Mouse (Mus musculus): ENCODE data around the gene Tbc1d2b. TPM values are rescaled to one million over a fixed set of nuclear protein-coding genes. Genes with fewer than 3 reads are reported as not detected.
A peak's percentile ranks its signal among the peaks of the same experiment; 100 is the strongest.

Tbc1d2b gene
- polyA plus RNA-seq, 1 experiment from 2014 or later, result 6.7 TPM

GRCm38 (mm10) chr9:90242855-90243254 lies 27.7 kb downstream of the Tbc1d2b start:
- 75% methylated on average over 7 of the region's 7 CpGs for WGBS (ENCODE audit: insufficient replicate concordance)
- Histone ChIP-seq H3K9me3 (replicated peaks; ENCODE audit: control insufficient read depth, low read length) (no peaks in the 10 kb centered on the region), H3K4me2 (no peak overlapping the region), H3K9ac (ENCODE audit: low read depth, low read length) (no peak overlapping the region), H3K27ac (ENCODE audit: low read depth, low read length) (no peak overlapping the region), H3K36me3 (ENCODE audit: control insufficient read depth, insufficient read depth, low read length) (no peaks in the 10 kb centered on the region), H3K4me3 (ENCODE audit: low read depth, low read length) (no peak overlapping the region), H3K27me3 (ENCODE audit: control insufficient read depth, insufficient read depth, low read length) (no peaks in the 10 kb centered on the region), H3K4me1 (ENCODE audit: control insufficient read depth, insufficient read depth, low read length) (peaks cover 24% of the 10 kb centered on the region)
- no peak for ATAC-seq (replicated peaks; ENCODE audit: insufficient number of reproducible peaks, low FRiP score, low TSS enrichment)

- no peaks in the 10 kb centered on the region for H3K9me3 ChIP-seq (replicated peaks; ENCODE audit: control insufficient read depth, low read length)
- no peak overlapping the region for H3K4me2 ChIP-seq
- H3K9ac ChIP-seq (ENCODE audit: low read depth, low read length), result no peak overlapping the region
- H3K27ac ChIP-seq (ENCODE audit: low read depth, low read length), result no peak overlapping the region
- ATAC-seq (replicated peaks; ENCODE audit: insufficient number of reproducible peaks, low FRiP score, low TSS enrichment), result no peak
- 80% methylated on average over 6 of the region's 6 CpGs for WGBS (ENCODE audit: insufficient replicate concordance)
- H3K4me3 ChIP-seq (ENCODE audit: low read depth, low read length), result no peak overlapping the region
- H3K27me3 ChIP-seq (ENCODE audit: control insufficient read depth, insufficient read depth, low read length), result no peaks in the 10 kb centered on the region
- H3K4me1 ChIP-seq (ENCODE audit: control insufficient read depth, insufficient read depth, low read length), result peaks cover 25% of the 10 kb centered on the region
- H3K36me3 ChIP-seq (ENCODE audit: control insufficient read depth, insufficient read depth, low read length), result no peaks in the 10 kb centered on the region
Observed at GRCm38 (mm10) chr9:90242291-90242690, 28.3 kb downstream of the Tbc1d2b start.

GRCm38 (mm10) chr9:90241618-90242017 lies 29.0 kb downstream of the Tbc1d2b start:
- Histone ChIP-seq H3K36me3 (ENCODE audit: control insufficient read depth, insufficient read depth, low read length) (no peaks in the 10 kb centered on the region), H3K4me3 (ENCODE audit: low read depth, low read length) (no peak overlapping the region), H3K4me2 (no peak overlapping the region), H3K27me3 (ENCODE audit: control insufficient read depth, insufficient read depth, low read length) (no peaks in the 10 kb centered on the region), H3K9ac (ENCODE audit: low read depth, low read length) (no peak overlapping the region), H3K4me1 (ENCODE audit: control insufficient read depth, insufficient read depth, low read length) (peaks cover 22% of the 10 kb centered on the region), H3K9me3 (replicated peaks; ENCODE audit: control insufficient read depth, low read length) (no peaks in the 10 kb centered on the region), H3K27ac (ENCODE audit: low read depth, low read length) (no peak overlapping the region)
- WGBS (ENCODE audit: insufficient replicate concordance), result 63% methylated on average over 7 of the region's 7 CpGs
- ATAC-seq (replicated peaks; ENCODE audit: insufficient number of reproducible peaks, low FRiP score, low TSS enrichment), result no peak

GRCm38 (mm10) chr9:90241041-90241440 lies 29.6 kb downstream of the Tbc1d2b start:
- no peaks in the 10 kb centered on the region for H3K9me3 ChIP-seq (replicated peaks; ENCODE audit: control insufficient read depth, low read length)
- H3K27me3 ChIP-seq (ENCODE audit: control insufficient read depth, insufficient read depth, low read length), result no peaks in the 10 kb centered on the region
- H3K4me3 ChIP-seq (ENCODE audit: low read depth, low read length), result no peak overlapping the region
- no peak overlapping the region for H3K4me2 ChIP-seq
- no peaks in the 10 kb centered on the region for H3K36me3 ChIP-seq (ENCODE audit: control insufficient read depth, insufficient read depth, low read length)
- H3K9ac ChIP-seq (ENCODE audit: low read depth, low read length), result no peak overlapping the region
- H3K27ac ChIP-seq (ENCODE audit: low read depth, low read length), result no peak overlapping the region
- H3K4me1 ChIP-seq (ENCODE audit: control insufficient read depth, insufficient read depth, low read length), result peaks cover 22% of the 10 kb centered on the region
- no peak for ATAC-seq (replicated peaks; ENCODE audit: insufficient number of reproducible peaks, low FRiP score, low TSS enrichment)
- WGBS (ENCODE audit: insufficient replicate concordance), result 82% methylated on average over 6 of the region's 6 CpGs

- Histone ChIP-seq H3K36me3 (ENCODE audit: control insufficient read depth, insufficient read depth, low read length) (no peaks in the 10 kb centered on the region), H3K4me2 (no peak overlapping the region), H3K27me3 (ENCODE audit: control insufficient read depth, insufficient read depth, low read length) (no peaks in the 10 kb centered on the region), H3K9me3 (replicated peaks; ENCODE audit: control insufficient read depth, low read length) (no peaks in the 10 kb centered on the region), H3K9ac (ENCODE audit: low read depth, low read length) (no peak overlapping the region), H3K27ac (ENCODE audit: low read depth, low read length) (no peak overlapping the region), H3K4me1 (ENCODE audit: control insufficient read depth, insufficient read depth, low read length) (peaks cover 19% of the 10 kb centered on the region), H3K4me3 (ENCODE audit: low read depth, low read length) (no peak overlapping the region)
- no peak for ATAC-seq (replicated peaks; ENCODE audit: insufficient number of reproducible peaks, low FRiP score, low TSS enrichment)
- WGBS (ENCODE audit: insufficient replicate concordance), result 78% methylated on average over 4 of the region's 4 CpGs
Observed at GRCm38 (mm10) chr9:90240560-90240959, 30.0 kb downstream of the Tbc1d2b start.

- ATAC-seq (replicated peaks; ENCODE audit: insufficient number of reproducible peaks, low FRiP score, low TSS enrichment), result peak; percentile 86
- Histone ChIP-seq H3K4me3 (ENCODE audit: low read depth, low read length) (no peak overlapping the region), H3K9me3 (replicated peaks; ENCODE audit: control insufficient read depth, low read length) (no peaks in the 10 kb centered on the region), H3K27ac (ENCODE audit: low read depth, low read length) (peak overlapping the region; percentile 79), H3K36me3 (ENCODE audit: control insufficient read depth, insufficient read depth, low read length) (no peaks in the 10 kb centered on the region), H3K4me1 (ENCODE audit: control insufficient read depth, insufficient read depth, low read length) (peaks cover 16% of the 10 kb centered on the region), H3K27me3 (ENCODE audit: control insufficient read depth, insufficient read depth, low read length) (no peaks in the 10 kb centered on the region), H3K4me2 (no peak overlapping the region; the same call in 1 of the 2 replicates), H3K9ac (ENCODE audit: low read depth, low read length) (peak overlapping the region; percentile 36; the same call in 1 of the 2 replicates)
- 65% methylated on average over 9 of the region's 9 CpGs for WGBS (ENCODE audit: insufficient replicate concordance)
Observed at GRCm38 (mm10) chr9:90237232-90238062, 33.2 kb downstream of the Tbc1d2b start.

GRCm38 (mm10) chr9:90236817-90237216 lies 33.8 kb downstream of the Tbc1d2b start:
- H3K36me3 ChIP-seq (ENCODE audit: control insufficient read depth, insufficient read depth, low read length), result no peaks in the 10 kb centered on the region
- H3K27me3 ChIP-seq (ENCODE audit: control insufficient read depth, insufficient read depth, low read length), result no peaks in the 10 kb centered on the region
- H3K4me3 ChIP-seq (ENCODE audit: low read depth, low read length), result no peak overlapping the region
- no peak overlapping the region for H3K9ac ChIP-seq (ENCODE audit: low read depth, low read length)
- no peak overlapping the region for H3K27ac ChIP-seq (ENCODE audit: low read depth, low read length)
- no peaks in the 10 kb centered on the region for H3K9me3 ChIP-seq (replicated peaks; ENCODE audit: control insufficient read depth, low read length)
- ATAC-seq (replicated peaks; ENCODE audit: insufficient number of reproducible peaks, low FRiP score, low TSS enrichment), result no peak
- no peak overlapping the region for H3K4me2 ChIP-seq
- 86% methylated on average over 5 of the region's 5 CpGs for WGBS (ENCODE audit: insufficient replicate concordance)
- peaks cover 15% of the 10 kb centered on the region for H3K4me1 ChIP-seq (ENCODE audit: control insufficient read depth, insufficient read depth, low read length)

- Histone ChIP-seq H3K4me1 (ENCODE audit: control insufficient read depth, insufficient read depth, low read length) (peaks cover 15% of the 10 kb centered on the region), H3K36me3 (ENCODE audit: control insufficient read depth, insufficient read depth, low read length) (no peaks in the 10 kb centered on the region), H3K27me3 (ENCODE audit: control insufficient read depth, insufficient read depth, low read length) (no peaks in the 10 kb centered on the region), H3K27ac (ENCODE audit: low read depth, low read length) (no peak overlapping the region), H3K4me2 (no peak overlapping the region), H3K4me3 (ENCODE audit: low read depth, low read length) (no peak overlapping the region), H3K9me3 (replicated peaks; ENCODE audit: control insufficient read depth, low read length) (no peaks in the 10 kb centered on the region), H3K9ac (ENCODE audit: low read depth, low read length) (no peak overlapping the region)
- 65% methylated on average over 10 of the region's 10 CpGs for WGBS (ENCODE audit: insufficient replicate concordance)
- ATAC-seq (replicated peaks; ENCODE audit: insufficient number of reproducible peaks, low FRiP score, low TSS enrichment), result no peak
Observed at GRCm38 (mm10) chr9:90235258-90235882, 35.2 kb downstream of the Tbc1d2b start.
